Mouse (Mus musculus) intestine, embryonic 16.5 days (tissue): ENCODE results near the gene Myo3a. TPM values are rescaled to one million over a fixed set of nuclear protein-coding genes. Genes with fewer than 3 reads are reported as not detected.

ENCODE experiments used
- ATAC-seq: fragments of 200-750 bp; cut with Nextera tagmentation; 2 replicates; pipeline ENCODE4 v1.8.0; 2017; ENCODE audit warnings: moderate TSS enrichment, moderate library complexity
- H3K27ac ChIP-seq: fragments of 300-500 bp; sonication (generic); 2 replicates; pipeline ENCODE4 v1.5.1; 2014; ENCODE audit warnings: mild to moderate bottlenecking, low read length
- H3K27me3 ChIP-seq: fragments of 300-500 bp; sonication (generic); replicated peaks from 2 replicates; pipeline ENCODE4 v1.6.1; 2014; ENCODE audit warnings: low read length, control low read depth, mixed read lengths; ENCODE audit not compliant: control insufficient read depth, insufficient read depth
- H3K36me3 ChIP-seq: fragments of 300-500 bp; sonication (generic); 2 replicates; pipeline ENCODE4 v1.6.1; 2014; ENCODE audit warnings: low read length, control low read depth; ENCODE audit not compliant: control insufficient read depth, insufficient read depth
- H3K4me1 ChIP-seq: fragments of 300-500 bp; sonication (generic); 2 replicates; pipeline ENCODE4 v1.6.1; 2014; ENCODE audit warnings: low read length, control low read depth, mixed read lengths; ENCODE audit not compliant: control insufficient read depth, insufficient read depth
- H3K4me2 ChIP-seq: fragments of 300-500 bp; sonication (generic); 2 replicates; pipeline ENCODE4 v1.6.1; 2014; ENCODE audit warnings: low read depth, low read length, control low read depth
- H3K4me3 ChIP-seq: fragments of 300-500 bp; sonication (generic); 2 replicates; pipeline ENCODE4 v1.5.1; 2014; ENCODE audit warnings: mild to moderate bottlenecking, low read length
- H3K9ac ChIP-seq: fragments of 300-500 bp; sonication (generic); 2 replicates; pipeline ENCODE4 v1.6.1; 2014; ENCODE audit warnings: low read depth, low read length
- H3K9me3 ChIP-seq: fragments of 300-500 bp; sonication (generic); 2 replicates; pipeline ENCODE4 v1.6.1; 2016; ENCODE audit warnings: low read length, control low read depth; ENCODE audit not compliant: control insufficient read depth
- WGBS: fragments of 180-500 bp; shearing (Covaris S2); extraction: QIAGEN DNeasy Blood & Tissue Kit; methylation state at CpG from one replicate; pipeline ENCODE4 v1.1.7; 2014; 5-methylcytosine and 5-hydroxymethylcytosine counted together
- polyA plus RNA-seq: library from polyadenylated mRNA; unstranded; fragments of >200 nt; fragmentation: Nextera tagmentation; extraction: Ambion mirVana; gene quantifications from 2 replicates; pipeline ENCODE4 v1.2.1, GENCODE M21; 2015

The Myo3a gene
- polyA plus RNA-seq, 1 experiment from 2014 or later, result not detected

- ATAC-seq, result no peak
- Histone ChIP-seq H3K27me3 (peaks cover 59% of the 10 kb centered on the region), H3K27ac (no peak overlapping the region), H3K4me2 (no peak overlapping the region), H3K9me3 (no peaks in the 10 kb centered on the region), H3K36me3 (no peaks in the 10 kb centered on the region), H3K4me3 (no peak overlapping the region), H3K9ac (no peak overlapping the region), H3K4me1 (peaks cover 14% of the 10 kb centered on the region)
- WGBS, result 5% methylated on average over 12 of the region's 12 CpGs
Measured at GRCm38 (mm10) chr2:22619416-22619815, 392.1 kb downstream of the Myo3a start.

- Histone ChIP-seq H3K9me3 (no peaks in the 10 kb centered on the region), H3K4me3 (no peak overlapping the region), H3K4me2 (no peak overlapping the region), H3K27me3 (peaks cover 64% of the 10 kb centered on the region), H3K4me1 (peaks cover 14% of the 10 kb centered on the region), H3K36me3 (no peaks in the 10 kb centered on the region), H3K27ac (no peak overlapping the region), H3K9ac (no peak overlapping the region)
- ATAC-seq, result no peak
- WGBS, result 2% methylated on average over 6 of the region's 6 CpGs
Measured at GRCm38 (mm10) chr2:22620030-22620429, 392.7 kb downstream of the Myo3a start.

- no peak overlapping the region for H3K4me3 ChIP-seq
- no peaks in the 10 kb centered on the region for H3K9me3 ChIP-seq
- peaks cover 69% of the 10 kb centered on the region for H3K27me3 ChIP-seq
- no peaks in the 10 kb centered on the region for H3K36me3 ChIP-seq
- ATAC-seq, result no peak
- H3K9ac ChIP-seq, result no peak overlapping the region
- peaks cover 14% of the 10 kb centered on the region for H3K4me1 ChIP-seq
- H3K27ac ChIP-seq, result no peak overlapping the region
- H3K4me2 ChIP-seq, result no peak overlapping the region
- WGBS, result 9% methylated on average over 7 of the region's 7 CpGs
Measured at GRCm38 (mm10) chr2:22620534-22620933, 393.2 kb downstream of the Myo3a start.

- Histone ChIP-seq H3K27ac (no peak overlapping the region), H3K27me3 (peaks cover 71% of the 10 kb centered on the region), H3K36me3 (no peaks in the 10 kb centered on the region), H3K4me1 (peaks cover 14% of the 10 kb centered on the region), H3K4me3 (no peak overlapping the region), H3K9me3 (no peaks in the 10 kb centered on the region), H3K9ac (no peak overlapping the region), H3K4me2 (no peak overlapping the region)
- ATAC-seq, result no peak
- WGBS, result 4% methylated on average over 20 of the region's 20 CpGs
Measured at GRCm38 (mm10) chr2:22620978-22621827, 393.9 kb downstream of the Myo3a start.

- Histone ChIP-seq H3K4me1 (peaks cover 14% of the 10 kb centered on the region), H3K27ac (no peak within 1 kb of the TSS), H3K4me2 (peak within 1 kb of the TSS; percentile 67), H3K9ac (no peak within 1 kb of the TSS), H3K36me3 (no peaks in the 10 kb centered on the region), H3K9me3 (no peaks in the 10 kb centered on the region), H3K4me3 (peak within 1 kb of the TSS; percentile 41), H3K27me3 (peaks cover 72% of the 10 kb centered on the region)
- WGBS, result under 1% methylated on average over 54 of the region's 55 CpGs
- ATAC-seq, result peak; percentile 84
Measured at GRCm38 (mm10) chr2:22621828-22622731, 394.8 kb downstream of the Myo3a start, which contains the start of gene Gad2. Gene Gad2 (plus strand): TSS chr2:22622205.

DNA sequence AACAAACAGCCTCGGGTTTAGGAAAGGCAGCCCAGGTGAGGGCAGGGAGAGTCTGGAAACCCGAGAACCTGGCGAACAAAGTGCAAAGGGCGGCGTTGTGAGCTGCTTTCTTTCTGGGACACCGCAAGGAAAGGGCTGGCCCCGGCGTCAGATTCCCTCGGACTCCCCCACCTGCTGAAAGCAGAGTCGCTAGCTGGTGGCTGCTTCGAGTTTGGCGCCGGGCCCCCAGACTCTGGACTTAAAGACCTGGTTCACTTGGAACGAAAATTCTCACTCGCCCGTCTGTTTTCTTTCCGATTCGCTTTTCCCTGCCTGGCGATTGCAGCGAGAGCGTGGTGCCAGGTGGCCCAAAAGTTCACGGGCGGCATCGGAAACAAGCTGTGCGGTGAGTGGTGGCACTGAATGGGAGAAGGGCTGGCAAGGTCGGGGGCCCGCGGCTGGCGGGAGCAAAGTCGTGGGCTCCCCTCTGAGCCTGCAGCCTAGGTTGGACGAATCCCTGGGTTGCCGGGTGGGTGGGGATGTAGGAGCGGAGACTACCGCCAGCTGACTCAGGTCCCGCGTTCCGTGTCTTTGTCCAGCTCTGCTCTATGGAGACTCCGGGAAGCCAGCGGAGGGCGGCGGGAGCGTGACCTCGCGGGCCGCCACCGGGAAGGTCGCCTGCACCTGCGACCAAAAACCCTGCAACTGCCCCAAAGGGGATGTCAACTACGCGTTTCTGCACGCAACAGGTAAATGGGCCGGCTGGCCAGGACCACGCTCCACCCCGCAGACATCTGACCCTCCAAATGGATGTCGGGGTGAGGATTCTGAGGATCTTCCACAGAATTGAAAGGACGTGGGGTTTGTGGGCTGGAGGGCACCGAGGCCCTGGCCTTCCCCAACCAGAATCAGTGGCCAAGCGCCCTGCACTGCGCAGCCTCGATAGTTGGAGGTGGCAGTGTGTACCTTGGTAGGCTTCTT, 396.1 kb downstream of the Myo3a start:
- H3K9ac ChIP-seq, result no peak overlapping the region
- no peaks in the 10 kb centered on the region for H3K36me3 ChIP-seq
- no peaks in the 10 kb centered on the region for H3K9me3 ChIP-seq
- under 1% methylated on average over 60 of the region's 60 CpGs for WGBS
- ATAC-seq, result peak; percentile 55; the same call in 1 of the 2 replicates
- peak overlapping the region; percentile 41 for H3K4me3 ChIP-seq
- peak overlapping the region; percentile 67 for H3K4me2 ChIP-seq
- H3K27me3 ChIP-seq, result peaks cover 68% of the 10 kb centered on the region
- H3K27ac ChIP-seq, result no peak overlapping the region
- peaks cover 14% of the 10 kb centered on the region for H3K4me1 ChIP-seq

GRCm38 (mm10) chr2:22624188-22624975, 397.1 kb downstream of the Myo3a start:
- no peak overlapping the region for H3K27ac ChIP-seq
- WGBS, result 4% methylated on average over 27 of the region's 27 CpGs
- peaks cover 64% of the 10 kb centered on the region for H3K27me3 ChIP-seq
- no peaks in the 10 kb centered on the region for H3K9me3 ChIP-seq
- H3K4me3 ChIP-seq, result no peak overlapping the region
- peaks cover 14% of the 10 kb centered on the region for H3K4me1 ChIP-seq
- no peak for ATAC-seq
- no peak overlapping the region for H3K9ac ChIP-seq
- no peak overlapping the region for H3K4me2 ChIP-seq
- no peaks in the 10 kb centered on the region for H3K36me3 ChIP-seq
